Mouse (Mus musculus): Measurements from ENCODE around the gene Gm973.

The Gm973 gene

GRCm38 (mm10) chr1:59542231-59542630, 26.2 kb downstream of the Gm973 start:
- DNase-seq (ENCODE audit: low read depth, low spot score) = no peak

GRCm38 (mm10) chr1:59543911-59544310, 27.8 kb downstream of the Gm973 start:
- DNase-seq (ENCODE audit: low read depth, low spot score) = no peak

GRCm38 (mm10) chr1:59548486-59548885, 32.4 kb downstream of the Gm973 start:
- DNase-seq (ENCODE audit: low read depth, low spot score) = no peak

GRCm38 (mm10) chr1:59549036-59549675, 33.1 kb downstream of the Gm973 start:
- DNase-seq (ENCODE audit: low read depth, low spot score) = no peak

- DNase-seq (ENCODE audit: low read depth, low spot score) = no peak
Observed at GRCm38 (mm10) chr1:59550227-59550626, 34.2 kb downstream of the Gm973 start.

GRCm38 (mm10) chr1:59550996-59551395, 34.9 kb downstream of the Gm973 start:
- DNase-seq (ENCODE audit: low read depth, low spot score) = no peak

GRCm38 (mm10) chr1:59553708-59554107, 37.6 kb downstream of the Gm973 start:
- no peak for DNase-seq (ENCODE audit: low read depth, low spot score)

GRCm38 (mm10) chr1:59563581-59563980, 47.5 kb downstream of the Gm973 start:
- DNase-seq (ENCODE audit: low read depth, low spot score) = no peak

- no peak for DNase-seq (ENCODE audit: low read depth, low spot score)
Observed at GRCm38 (mm10) chr1:59565804-59566203, 49.7 kb downstream of the Gm973 start.

- no peak for DNase-seq (ENCODE audit: low read depth, low spot score)
Observed at GRCm38 (mm10) chr1:59566281-59566680, 50.2 kb downstream of the Gm973 start.

- no peak for DNase-seq (ENCODE audit: low read depth, low spot score)
Observed at GRCm38 (mm10) chr1:59566926-59567325, 50.9 kb downstream of the Gm973 start.

GRCm38 (mm10) chr1:59567521-59567920, 51.5 kb downstream of the Gm973 start:
- DNase-seq (ENCODE audit: low read depth, low spot score) = no peak

GRCm38 (mm10) chr1:59568283-59568682, 52.2 kb downstream of the Gm973 start:
- DNase-seq (ENCODE audit: low read depth, low spot score) = no peak

- no peak for DNase-seq (ENCODE audit: low read depth, low spot score)
Observed at GRCm38 (mm10) chr1:59569301-59569700, 53.2 kb downstream of the Gm973 start.

GRCm38 (mm10) chr1:59570767-59571166, 54.7 kb downstream of the Gm973 start:
- no peak for DNase-seq (ENCODE audit: low read depth, low spot score)

GRCm38 (mm10) chr1:59571502-59571901, 55.4 kb downstream of the Gm973 start:
- no peak for DNase-seq (ENCODE audit: low read depth, low spot score)

- DNase-seq (ENCODE audit: low read depth, low spot score) = no peak
Observed at GRCm38 (mm10) chr1:59573843-59574242, 57.8 kb downstream of the Gm973 start.

- DNase-seq (ENCODE audit: low read depth, low spot score) = no peak
Observed at GRCm38 (mm10) chr1:59574262-59575187, 58.5 kb downstream of the Gm973 start.

- no peak for DNase-seq (ENCODE audit: low read depth, low spot score)
Observed at GRCm38 (mm10) chr1:59578770-59579169, 62.7 kb downstream of the Gm973 start.

- DNase-seq (ENCODE audit: low read depth, low spot score) = no peak
Observed at GRCm38 (mm10) chr1:59579327-59579726, 63.3 kb downstream of the Gm973 start.

- no peak for DNase-seq (ENCODE audit: low read depth, low spot score)
Observed at GRCm38 (mm10) chr1:59580131-59580751, 64.2 kb downstream of the Gm973 start.

- no peak for DNase-seq (ENCODE audit: low read depth, low spot score)
Observed at GRCm38 (mm10) chr1:59580880-59581279, 64.8 kb downstream of the Gm973 start.
